Mouse (Mus musculus) leukemia stem cell, adult 10-12 weeks (primary cell): ENCODE data around the gene Rcor3. TPM values are rescaled to one million over a fixed set of nuclear protein-coding genes. Genes with fewer than 3 reads are reported as not detected.

Experiments
- polyA plus RNA-seq: library from polyadenylated mRNA; stranded (reverse); fragments of >175 nt; gene quantifications from 2 replicates; pipeline ENCODE4 v1.2.3, GENCODE M21; 2012; ENCODE audit warnings: low replicate concordance

Rcor3 gene
- polyA plus RNA-seq, result 27.5 and 32.9 TPM in 2 replicates

GRCm38 (mm10) chr1:192137926-192138910 is at the start of gene Rcor3:
Gene Rcor3, minus strand, starts transcription at chr1:192138062.

GRCm38 (mm10) chr1:192091806-192092772 is 45.8 kb downstream of the Rcor3 start, which contains the start of gene Traf5:
Gene Traf5, minus strand, starts transcription at chr1:192092559.

Other genes with a start within 250 kb of the Rcor3 start
- 16.3 and 33.0 TPM in 2 replicates for gene Slc30a1, start 231.3 kb downstream of the Rcor3 start, polyA plus RNA-seq
- 0.38 TPM in 1 of 2 replicates, not detected in the other for gene Rd3, start 160.7 kb downstream of the Rcor3 start, polyA plus RNA-seq
- gene Traf5, start 45.5 kb downstream of the Rcor3 start, polyA plus RNA-seq, result 4.1 and 7.6 TPM in 2 replicates
- 0.13 TPM in 1 of 2 replicates, not detected in the other for gene Kcnh1, start 52.7 kb upstream of the Rcor3 start, polyA plus RNA-seq